Mouse (Mus musculus): Measurements from ENCODE around the gene Cacna2d4. TPM values are rescaled to one million over a fixed set of nuclear protein-coding genes. Genes with fewer than 3 reads are reported as not detected.

Gene Cacna2d4
- polyA plus RNA-seq, 1 experiment from 2014 or later = 0.24 TPM

DNA sequence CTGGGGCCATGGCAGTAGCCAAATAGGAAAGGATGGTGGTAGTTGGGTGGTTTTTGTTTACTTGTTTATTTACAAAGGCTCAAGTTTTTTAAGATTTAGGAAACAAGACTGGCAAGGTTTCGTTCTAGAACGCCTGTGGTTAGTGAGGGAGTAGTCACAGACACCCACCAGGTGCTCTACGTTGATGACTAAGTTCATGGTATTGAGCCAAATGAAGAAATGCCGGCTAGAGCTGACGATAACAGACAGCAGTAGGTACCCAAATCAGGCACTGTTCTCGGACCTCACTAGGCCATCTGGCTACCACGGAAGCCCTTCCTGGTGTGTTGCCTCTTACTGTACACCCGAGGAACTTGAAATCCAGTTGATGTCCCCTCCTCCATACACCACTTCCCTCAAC lies 9.3 kb upstream of the Cacna2d4 start:
- H3K27me3 ChIP-seq (replicated peaks; ENCODE audit: control insufficient read depth, insufficient read depth, low read length) = no peaks in the 10 kb centered on the region
- no peaks in the 10 kb centered on the region for H3K9me3 ChIP-seq (ENCODE audit: control insufficient read depth, low read length)
- WGBS = 88% methylated on average over 8 of the region's 8 CpGs
- H3K36me3 ChIP-seq (ENCODE audit: control insufficient read depth, insufficient read depth, low read length) = 0 out of 2 replicates have a peak, but pooled peaks cover 2% of the 10 kb centered on the region
- no peaks in the 10 kb centered on the region for H3K4me1 ChIP-seq (ENCODE audit: control insufficient read depth, insufficient read depth, low read length)
- DNase-seq (ENCODE audit: low spot score) (no peak), ATAC-seq (ENCODE audit: low read depth) (no peak)
- H3K4me2 ChIP-seq (ENCODE audit: low read depth, low read length) = no peak overlapping the region
- H3K4me3 ChIP-seq (ENCODE audit: low read depth, low read length) = no peak overlapping the region
- H3K9ac ChIP-seq (ENCODE audit: low read depth, low read length) = no peak overlapping the region
- H3K27ac ChIP-seq (replicated peaks; ENCODE audit: low read depth, low read length) = no peak overlapping the region

DNA sequence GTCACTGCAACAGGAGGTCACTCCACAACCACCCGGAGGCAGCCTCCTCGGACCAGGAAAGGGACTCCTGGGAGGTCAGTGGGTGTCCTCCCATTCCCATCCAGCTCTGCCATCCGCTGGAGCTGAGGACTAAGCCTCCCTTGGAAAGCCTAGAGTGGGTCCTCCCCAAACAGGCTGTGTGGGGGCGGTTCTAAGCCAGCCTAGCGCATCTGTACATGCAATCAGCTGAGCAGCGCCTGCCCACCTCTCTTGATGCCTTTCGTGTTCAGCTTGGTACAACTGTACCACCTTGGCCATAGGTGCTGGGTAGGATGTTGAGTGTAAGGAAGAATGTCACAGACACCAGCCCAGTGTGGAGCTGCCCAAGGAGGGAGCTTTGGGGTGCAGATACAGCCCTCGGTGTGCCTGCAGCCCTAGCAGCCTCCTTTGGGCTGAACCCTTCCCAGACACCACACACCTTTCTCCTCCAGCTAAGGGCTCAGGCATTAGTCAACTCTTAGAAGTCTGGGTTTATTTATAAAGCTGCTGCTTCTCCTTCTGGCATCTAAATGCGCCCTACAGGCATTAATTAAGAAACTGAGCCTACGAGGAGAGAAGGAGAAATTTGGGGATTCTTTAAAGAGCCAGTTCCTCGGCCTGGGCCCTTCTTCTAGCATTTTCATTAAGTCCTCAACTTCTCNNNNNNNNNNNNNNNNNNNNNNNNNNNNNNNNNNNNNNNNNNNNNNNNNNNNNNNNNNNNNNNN lies 7.3 kb upstream of the Cacna2d4 start:
- Histone ChIP-seq H3K27me3 (replicated peaks; ENCODE audit: control insufficient read depth, insufficient read depth, low read length) (no peaks in the 10 kb centered on the region), H3K27ac (replicated peaks; ENCODE audit: low read depth, low read length) (no peak overlapping the region), H3K4me2 (ENCODE audit: low read depth, low read length) (no peak overlapping the region), H3K4me1 (ENCODE audit: control insufficient read depth, insufficient read depth, low read length) (no peaks in the 10 kb centered on the region), H3K4me3 (ENCODE audit: low read depth, low read length) (no peak overlapping the region), H3K36me3 (ENCODE audit: control insufficient read depth, insufficient read depth, low read length) (no peaks in the 10 kb centered on the region), H3K9me3 (ENCODE audit: control insufficient read depth, low read length) (no peaks in the 10 kb centered on the region), H3K9ac (ENCODE audit: low read depth, low read length) (no peak overlapping the region)
- ATAC-seq (ENCODE audit: low read depth) (no peak), DNase-seq (ENCODE audit: low spot score) (no peak)
- 74% methylated on average over 11 of the region's 11 CpGs for WGBS

DNA sequence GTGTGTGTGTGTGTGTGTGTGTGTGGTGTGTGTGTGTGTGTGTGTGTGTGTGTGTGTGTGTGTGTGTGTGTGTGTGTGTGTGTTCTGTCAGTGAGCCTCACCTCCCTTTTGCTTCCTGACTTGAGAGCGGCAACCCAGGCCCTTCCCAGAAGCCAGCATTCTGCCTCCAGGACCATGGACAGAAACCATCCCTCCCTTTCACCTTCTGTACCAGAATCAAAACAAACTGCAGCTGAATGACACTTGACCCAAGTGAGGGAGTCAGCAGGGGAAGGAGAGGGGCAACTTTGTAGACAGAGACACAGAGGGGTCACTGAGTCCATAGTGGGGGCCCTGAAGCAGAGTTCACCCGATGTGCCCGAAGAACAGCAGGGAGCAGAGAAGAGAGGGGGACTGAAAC lies 3.3 kb upstream of the Cacna2d4 start:
- WGBS = 31% methylated on average over 3 of the region's 3 CpGs
- Histone ChIP-seq H3K36me3 (ENCODE audit: control insufficient read depth, insufficient read depth, low read length) (no peaks in the 10 kb centered on the region), H3K4me1 (ENCODE audit: control insufficient read depth, insufficient read depth, low read length) (no peaks in the 10 kb centered on the region), H3K4me3 (ENCODE audit: low read depth, low read length) (no peak overlapping the region), H3K27ac (replicated peaks; ENCODE audit: low read depth, low read length) (no peak overlapping the region), H3K4me2 (ENCODE audit: low read depth, low read length) (no peak overlapping the region), H3K9me3 (ENCODE audit: control insufficient read depth, low read length) (no peaks in the 10 kb centered on the region), H3K27me3 (replicated peaks; ENCODE audit: control insufficient read depth, insufficient read depth, low read length) (no peaks in the 10 kb centered on the region), H3K9ac (ENCODE audit: low read depth, low read length) (no peak overlapping the region)
- ATAC-seq (ENCODE audit: low read depth) (no peak), DNase-seq (ENCODE audit: low spot score) (peak; percentile 48)

DNA sequence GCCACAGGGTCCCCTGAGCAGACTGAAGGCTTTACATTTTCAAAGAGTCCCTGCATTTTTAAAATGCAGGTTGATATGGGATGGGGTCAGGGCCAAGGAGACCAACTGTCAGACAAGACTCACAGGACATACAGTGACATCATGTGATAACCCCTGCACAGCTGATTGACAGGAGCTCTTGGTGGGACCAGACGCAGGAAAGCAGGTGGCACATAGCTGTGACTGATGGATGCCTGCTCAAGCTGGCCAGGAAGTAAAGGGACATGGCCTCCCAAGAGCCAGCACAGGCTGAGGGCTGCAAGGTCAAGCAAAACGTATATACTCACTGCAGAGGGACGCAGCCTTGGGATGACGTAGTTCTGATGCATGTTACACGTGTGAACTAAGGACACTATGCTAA lies 885 bp upstream of the Cacna2d4 start:
- no peaks in the 10 kb centered on the region for H3K36me3 ChIP-seq (ENCODE audit: control insufficient read depth, insufficient read depth, low read length)
- DNase-seq (ENCODE audit: low spot score) (no peak), ATAC-seq (ENCODE audit: low read depth) (no peak)
- no peak overlapping the region for H3K4me3 ChIP-seq (ENCODE audit: low read depth, low read length)
- H3K27ac ChIP-seq (replicated peaks; ENCODE audit: low read depth, low read length) = no peak overlapping the region
- H3K4me1 ChIP-seq (ENCODE audit: control insufficient read depth, insufficient read depth, low read length) = no peaks in the 10 kb centered on the region
- no peaks in the 10 kb centered on the region for H3K9me3 ChIP-seq (ENCODE audit: control insufficient read depth, low read length)
- H3K9ac ChIP-seq (ENCODE audit: low read depth, low read length) = no peak overlapping the region
- no peaks in the 10 kb centered on the region for H3K27me3 ChIP-seq (replicated peaks; ENCODE audit: control insufficient read depth, insufficient read depth, low read length)
- 75% methylated on average over 5 of the region's 5 CpGs for WGBS
- no peak overlapping the region for H3K4me2 ChIP-seq (ENCODE audit: low read depth, low read length)

DNA sequence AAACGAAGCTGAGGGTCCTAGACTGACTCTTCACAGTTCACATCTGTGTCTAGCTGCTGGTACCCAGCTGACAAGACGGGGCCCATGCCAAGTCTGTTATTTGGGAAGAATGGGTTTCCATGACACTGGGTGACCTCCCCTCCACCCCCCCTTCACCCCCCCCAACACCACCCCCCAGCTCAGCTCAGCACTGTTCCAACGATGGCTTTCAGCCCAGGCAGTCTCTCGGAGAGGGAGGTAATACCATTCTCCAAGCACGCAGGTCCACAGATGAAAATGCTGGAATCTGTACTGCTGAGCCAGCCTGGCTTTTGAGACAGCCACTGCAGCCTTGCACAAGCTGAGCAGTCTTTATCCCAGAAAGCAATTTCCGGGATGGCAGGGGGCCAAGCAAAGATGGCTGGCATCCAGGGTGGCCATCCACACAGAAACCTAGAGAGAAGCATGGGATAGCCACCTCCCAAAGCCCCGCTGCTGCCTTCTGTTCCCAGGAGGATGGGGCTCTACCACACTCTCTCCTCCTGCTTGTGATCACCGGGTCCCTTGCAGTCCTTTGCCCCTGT lies 1.2 kb downstream of the Cacna2d4 start:
- Histone ChIP-seq H3K9ac (ENCODE audit: low read depth, low read length) (no peak overlapping the region), H3K27me3 (replicated peaks; ENCODE audit: control insufficient read depth, insufficient read depth, low read length) (no peaks in the 10 kb centered on the region), H3K9me3 (ENCODE audit: control insufficient read depth, low read length) (no peaks in the 10 kb centered on the region), H3K36me3 (ENCODE audit: control insufficient read depth, insufficient read depth, low read length) (no peaks in the 10 kb centered on the region), H3K27ac (replicated peaks; ENCODE audit: low read depth, low read length) (no peak overlapping the region), H3K4me1 (ENCODE audit: control insufficient read depth, insufficient read depth, low read length) (no peaks in the 10 kb centered on the region), H3K4me2 (ENCODE audit: low read depth, low read length) (no peak overlapping the region), H3K4me3 (ENCODE audit: low read depth, low read length) (no peak overlapping the region)
- ATAC-seq (ENCODE audit: low read depth) (peak; percentile 64; the same call in 1 of the 2 replicates), DNase-seq (ENCODE audit: low spot score) (peak; percentile 71)
- 48% methylated on average over 8 of the region's 8 CpGs for whole genome bisulfite sequencing

DNA sequence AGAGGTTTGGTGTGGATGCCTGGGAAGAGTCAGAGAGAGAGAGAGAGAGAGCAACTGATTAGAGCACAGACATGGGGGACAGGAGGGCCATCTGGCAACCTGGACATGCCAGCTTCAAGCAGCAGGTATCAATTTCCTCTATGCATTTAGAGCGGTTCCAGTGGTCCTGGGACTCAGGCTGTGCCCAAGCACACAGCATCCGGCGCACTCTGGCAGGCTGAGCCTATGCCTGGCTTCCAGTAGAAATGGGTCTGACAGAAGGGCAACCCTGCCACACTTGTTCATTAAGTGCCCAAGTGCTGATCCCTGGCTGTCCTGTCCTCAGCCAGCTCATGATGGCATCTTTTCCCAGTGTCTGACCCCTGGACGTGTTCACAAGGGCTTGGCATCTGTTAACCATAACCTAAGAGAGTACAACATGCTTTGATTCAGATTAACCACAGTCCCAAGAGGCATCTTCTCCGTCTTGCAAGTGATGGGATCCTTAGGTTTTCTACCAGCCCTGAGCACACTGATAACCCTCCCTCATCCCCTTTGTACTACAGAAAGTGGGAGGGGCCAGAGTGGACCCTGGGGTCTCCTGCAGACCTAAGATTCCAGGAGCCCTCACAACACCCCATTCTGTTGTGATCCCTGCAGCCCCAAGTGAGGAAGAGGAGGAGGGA lies 3.1 kb downstream of the Cacna2d4 start:
- H3K4me2 ChIP-seq (ENCODE audit: low read depth, low read length) = no peak overlapping the region
- H3K27ac ChIP-seq (replicated peaks; ENCODE audit: low read depth, low read length) = no peak overlapping the region
- DNase-seq (ENCODE audit: low spot score) (no peak), ATAC-seq (ENCODE audit: low read depth) (no peak)
- no peak overlapping the region for H3K4me3 ChIP-seq (ENCODE audit: low read depth, low read length)
- WGBS = 74% methylated on average over 5 of the region's 5 CpGs
- H3K9me3 ChIP-seq (ENCODE audit: control insufficient read depth, low read length) = no peaks in the 10 kb centered on the region
- H3K4me1 ChIP-seq (ENCODE audit: control insufficient read depth, insufficient read depth, low read length) = no peaks in the 10 kb centered on the region
- H3K9ac ChIP-seq (ENCODE audit: low read depth, low read length) = no peak overlapping the region
- no peaks in the 10 kb centered on the region for H3K36me3 ChIP-seq (ENCODE audit: control insufficient read depth, insufficient read depth, low read length)
- no peaks in the 10 kb centered on the region for H3K27me3 ChIP-seq (replicated peaks; ENCODE audit: control insufficient read depth, insufficient read depth, low read length)

DNA sequence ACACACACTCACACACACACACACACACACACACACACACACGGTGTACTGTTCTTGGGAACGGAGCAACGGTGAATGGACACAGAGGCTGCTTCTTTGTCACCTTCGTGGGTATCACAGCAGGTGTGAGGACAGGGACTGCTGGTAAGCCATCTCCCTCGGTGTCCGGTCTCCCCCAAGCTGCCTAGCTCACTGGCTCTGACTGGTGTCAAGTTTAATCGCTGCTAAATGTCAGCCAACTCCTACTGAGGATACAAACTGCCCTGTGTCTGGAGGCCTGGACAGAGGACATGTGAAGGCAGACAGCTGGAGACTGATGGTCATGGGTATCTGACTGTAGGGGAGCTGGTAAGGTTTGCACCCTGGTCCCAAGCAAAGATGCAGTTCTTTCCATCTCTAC lies 3.9 kb downstream of the Cacna2d4 start:
- ATAC-seq (ENCODE audit: low read depth) (no peak), DNase-seq (ENCODE audit: low spot score) (no peak)
- no peak overlapping the region for H3K4me2 ChIP-seq (ENCODE audit: low read depth, low read length)
- no peaks in the 10 kb centered on the region for H3K36me3 ChIP-seq (ENCODE audit: control insufficient read depth, insufficient read depth, low read length)
- H3K4me1 ChIP-seq (ENCODE audit: control insufficient read depth, insufficient read depth, low read length) = no peaks in the 10 kb centered on the region
- 71% methylated on average over 7 of the region's 7 CpGs for WGBS
- no peak overlapping the region for H3K27ac ChIP-seq (replicated peaks; ENCODE audit: low read depth, low read length)
- no peak overlapping the region for H3K4me3 ChIP-seq (ENCODE audit: low read depth, low read length)
- no peaks in the 10 kb centered on the region for H3K9me3 ChIP-seq (ENCODE audit: control insufficient read depth, low read length)
- H3K9ac ChIP-seq (ENCODE audit: low read depth, low read length) = no peak overlapping the region
- H3K27me3 ChIP-seq (replicated peaks; ENCODE audit: control insufficient read depth, insufficient read depth, low read length) = no peaks in the 10 kb centered on the region

DNA sequence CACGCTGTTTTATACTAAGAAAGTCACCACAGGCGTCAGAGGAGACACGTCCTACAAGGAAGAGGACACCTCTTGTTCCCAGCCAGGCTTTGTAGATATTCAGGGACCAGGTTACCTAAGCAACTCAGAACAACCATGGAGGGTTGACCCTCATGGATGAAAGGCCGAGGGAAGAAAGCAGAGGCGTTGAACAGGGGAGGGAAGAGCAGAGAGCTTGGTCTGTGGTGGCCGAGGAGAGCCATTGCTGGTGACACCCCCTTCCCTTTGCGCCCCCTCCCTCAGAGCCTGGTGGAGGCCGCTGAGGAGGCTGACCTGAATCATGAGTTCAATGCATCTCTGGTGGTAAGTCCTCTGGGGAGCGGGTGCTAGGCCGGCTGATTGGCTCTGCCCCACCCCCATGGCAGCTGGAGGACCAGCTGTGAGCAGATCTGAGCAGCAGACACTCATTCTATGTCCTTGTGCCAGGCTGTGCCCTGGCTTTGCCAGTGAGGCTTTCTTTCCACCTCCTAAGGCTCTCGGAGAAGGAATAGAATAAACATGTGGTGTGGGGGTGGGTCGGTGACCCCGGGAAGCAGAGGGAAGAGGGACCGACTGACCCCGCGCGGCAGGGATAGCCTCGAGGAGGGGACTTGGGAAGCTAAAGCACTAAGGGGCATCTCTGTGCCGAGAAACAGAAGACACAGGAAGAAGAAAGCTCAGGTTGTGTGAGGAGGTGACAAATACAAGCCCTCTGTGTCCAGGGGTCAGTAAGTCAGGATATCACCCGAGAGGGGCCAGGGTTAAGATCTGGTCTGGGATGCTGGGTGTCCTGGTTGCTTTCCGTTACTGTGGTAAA lies 4.8 kb downstream of the Cacna2d4 start:
- H3K36me3 ChIP-seq (ENCODE audit: control insufficient read depth, insufficient read depth, low read length) = no peaks in the 10 kb centered on the region
- ATAC-seq (ENCODE audit: low read depth) (0 out of 2 replicates have a peak, but pooled peaks have one; percentile 53), DNase-seq (ENCODE audit: low spot score) (no peak)
- no peak overlapping the region for H3K4me2 ChIP-seq (ENCODE audit: low read depth, low read length)
- WGBS = 36% methylated on average over 19 of the region's 21 CpGs
- H3K27me3 ChIP-seq (replicated peaks; ENCODE audit: control insufficient read depth, insufficient read depth, low read length) = no peaks in the 10 kb centered on the region
- H3K9ac ChIP-seq (ENCODE audit: low read depth, low read length) = no peak overlapping the region
- no peak overlapping the region for H3K4me3 ChIP-seq (ENCODE audit: low read depth, low read length)
- peaks cover 3% of the 10 kb centered on the region for H3K9me3 ChIP-seq (ENCODE audit: control insufficient read depth, low read length)
- no peak overlapping the region for H3K27ac ChIP-seq (replicated peaks; ENCODE audit: low read depth, low read length)
- H3K4me1 ChIP-seq (ENCODE audit: control insufficient read depth, insufficient read depth, low read length) = no peaks in the 10 kb centered on the region

Data from embryonic facial prominence, embryonic 14.5 days (tissue).